Mouse (Mus musculus): ENCODE measurements at regions not wholly inside any gene's neighbourhood (a gene's known extent, or its start where the extent isn't known, plus 50 kb on each side); places are given as distances from the start of the nearest gene placed in this dataset.

- TF ChIP-seq POLR2A (IDR thresholded peaks at IDR 0.05; ENCODE audit: low read depth, low read length) (no peak), CTCF (IDR thresholded peaks at IDR 0.05; ENCODE audit: borderline replicate concordance, insufficient read depth, low read length) (no peak)
Observed at GRCm38 (mm10) chr2:171677998-171678397, 365.3 kb downstream of the Cbln4 start.
